Mouse (Mus musculus): ENCODE data around the gene Lingo1. TPM values are rescaled to one million over a fixed set of nuclear protein-coding genes. Genes with fewer than 3 reads are reported as not detected.

Gene Lingo1
- polyA plus RNA-seq, 1 experiment: not detected

- no peak overlapping the region for H3K4me3 ChIP-seq (replicated peaks)
- H3K9me3 ChIP-seq (ENCODE audit: control insufficient read depth, low read length): no peaks in the 10 kb centered on the region
Observed at GRCm38 (mm10) chr9:56796656-56797131, 426 bp upstream of the Lingo1 start.

GRCm38 (mm10) chr9:56791696-56792261 lies 4.5 kb downstream of the Lingo1 start:
- Histone ChIP-seq H3K27me3 (ENCODE audit: control insufficient read depth) (peaks cover 29% of the 10 kb centered on the region), H3K4me3 (replicated peaks) (no peak overlapping the region), H3K9me3 (ENCODE audit: control insufficient read depth, low read length) (no peaks in the 10 kb centered on the region), H3K4me1 (ENCODE audit: control insufficient read depth) (no peaks in the 10 kb centered on the region), H3K36me3 (ENCODE audit: control insufficient read depth) (no peaks in the 10 kb centered on the region)
- TF ChIP-seq GATA1 (IDR thresholded peaks at IDR 0.05; ENCODE audit: low read length): no peak

More at GRCm38 (mm10) chr9:56796656-56797131, 426 bp upstream of the Lingo1 start:
- TF ChIP-seq GATA1 (IDR thresholded peaks at IDR 0.05; ENCODE audit: low read length) (no peak), TAL1 (IDR thresholded peaks at IDR 0.05; ENCODE audit: low read length) (no peak)
- no peaks in the 10 kb centered on the region for H3K36me3 ChIP-seq (ENCODE audit: control insufficient read depth)
- H3K27me3 ChIP-seq (ENCODE audit: control insufficient read depth): peaks cover 55% of the 10 kb centered on the region
- H3K4me1 ChIP-seq (ENCODE audit: control insufficient read depth): no peaks in the 10 kb centered on the region

- no peaks in the 10 kb centered on the region for H3K27me3 ChIP-seq (ENCODE audit: control insufficient read depth)
- H3K4me3 ChIP-seq (replicated peaks): no peak overlapping the region
- no peaks in the 10 kb centered on the region for H3K4me1 ChIP-seq (ENCODE audit: control insufficient read depth)
- no peaks in the 10 kb centered on the region for H3K9me3 ChIP-seq (ENCODE audit: control insufficient read depth, low read length)
- no peaks in the 10 kb centered on the region for H3K36me3 ChIP-seq (ENCODE audit: control insufficient read depth)
- TF ChIP-seq GATA1 (IDR thresholded peaks at IDR 0.05; ENCODE audit: low read length) (no peak), TAL1 (IDR thresholded peaks at IDR 0.05; ENCODE audit: low read length) (no peak)
Observed at GRCm38 (mm10) chr9:56784576-56784975, 11.7 kb downstream of the Lingo1 start.

- no peaks in the 10 kb centered on the region for H3K4me1 ChIP-seq (ENCODE audit: control insufficient read depth)
- H3K27me3 ChIP-seq (ENCODE audit: control insufficient read depth): no peaks in the 10 kb centered on the region
- H3K4me3 ChIP-seq (replicated peaks): no peak overlapping the region
- H3K36me3 ChIP-seq (ENCODE audit: control insufficient read depth): no peaks in the 10 kb centered on the region
- no peaks in the 10 kb centered on the region for H3K9me3 ChIP-seq (ENCODE audit: control insufficient read depth, low read length)
- TF ChIP-seq GATA1 (IDR thresholded peaks at IDR 0.05; ENCODE audit: low read length) (no peak), TAL1 (IDR thresholded peaks at IDR 0.05; ENCODE audit: low read length) (no peak)
Observed at GRCm38 (mm10) chr9:56776881-56777801, 19.1 kb downstream of the Lingo1 start.

- Histone ChIP-seq H3K4me1 (ENCODE audit: control insufficient read depth) (no peaks in the 10 kb centered on the region), H3K9me3 (ENCODE audit: control insufficient read depth, low read length) (no peaks in the 10 kb centered on the region), H3K27me3 (ENCODE audit: control insufficient read depth) (no peaks in the 10 kb centered on the region), H3K4me3 (replicated peaks) (no peak overlapping the region), H3K36me3 (ENCODE audit: control insufficient read depth) (no peaks in the 10 kb centered on the region)
- TF ChIP-seq TAL1 (IDR thresholded peaks at IDR 0.05; ENCODE audit: low read length) (no peak), GATA1 (IDR thresholded peaks at IDR 0.05; ENCODE audit: low read length) (no peak)
Observed at GRCm38 (mm10) chr9:56775161-56775934, 20.9 kb downstream of the Lingo1 start.

GRCm38 (mm10) chr9:56774231-56774630 lies 22.0 kb downstream of the Lingo1 start:
- no peak overlapping the region for H3K4me3 ChIP-seq (replicated peaks)
- no peaks in the 10 kb centered on the region for H3K9me3 ChIP-seq (ENCODE audit: control insufficient read depth, low read length)
- no peaks in the 10 kb centered on the region for H3K36me3 ChIP-seq (ENCODE audit: control insufficient read depth)
- H3K27me3 ChIP-seq (ENCODE audit: control insufficient read depth): no peaks in the 10 kb centered on the region
- no peaks in the 10 kb centered on the region for H3K4me1 ChIP-seq (ENCODE audit: control insufficient read depth)
- TF ChIP-seq TAL1 (IDR thresholded peaks at IDR 0.05; ENCODE audit: low read length): no peak
- TF ChIP-seq GATA1 (IDR thresholded peaks at IDR 0.05; ENCODE audit: low read length): no peak

GRCm38 (mm10) chr9:56773666-56774065 lies 22.6 kb downstream of the Lingo1 start:
- Histone ChIP-seq H3K9me3 (ENCODE audit: control insufficient read depth, low read length) (no peaks in the 10 kb centered on the region), H3K27me3 (ENCODE audit: control insufficient read depth) (no peaks in the 10 kb centered on the region), H3K36me3 (ENCODE audit: control insufficient read depth) (no peaks in the 10 kb centered on the region), H3K4me3 (replicated peaks) (no peak overlapping the region), H3K4me1 (ENCODE audit: control insufficient read depth) (no peaks in the 10 kb centered on the region)
- TF ChIP-seq TAL1 (IDR thresholded peaks at IDR 0.05; ENCODE audit: low read length) (no peak), GATA1 (IDR thresholded peaks at IDR 0.05; ENCODE audit: low read length) (no peak)

- H3K27me3 ChIP-seq (ENCODE audit: control insufficient read depth): no peaks in the 10 kb centered on the region
- no peak for TF ChIP-seq GATA1 (IDR thresholded peaks at IDR 0.05; ENCODE audit: low read length)
- TF ChIP-seq TAL1 (IDR thresholded peaks at IDR 0.05; ENCODE audit: low read length): no peak
- H3K9me3 ChIP-seq (ENCODE audit: control insufficient read depth, low read length): no peaks in the 10 kb centered on the region
- H3K4me3 ChIP-seq (replicated peaks): no peak overlapping the region
- no peaks in the 10 kb centered on the region for H3K4me1 ChIP-seq (ENCODE audit: control insufficient read depth)
- H3K36me3 ChIP-seq (ENCODE audit: control insufficient read depth): no peaks in the 10 kb centered on the region
Observed at GRCm38 (mm10) chr9:56767653-56768136, 28.6 kb downstream of the Lingo1 start.

Data from erythroblast, embryonic 14.5 days (primary cell).